Mouse (Mus musculus): ENCODE measurements at regions not wholly inside any gene's neighbourhood (a gene's known extent, or its start where the extent isn't known, plus 50 kb on each side); places are given as distances from the start of the nearest gene placed in this dataset.

- TF ChIP-seq CTCF (IDR thresholded peaks at IDR 0.05; ENCODE audit: control insufficient read depth, insufficient read depth, insufficient replicate concordance, low read depth, low read length) = no peak
- TF ChIP-seq POLR2A (IDR thresholded peaks at IDR 0.05; ENCODE audit: control insufficient read depth, low read depth, low read length) = no peak
Measured at GRCm38 (mm10) chr2:79511108-79511507, 54.5 kb upstream of the Cerkl start.

All from testis, adult 2 months (tissue).